Mouse (Mus musculus) liver, embryonic 11.5 days (tissue): ENCODE measurements at regions not wholly inside any gene's neighbourhood (a gene's known extent, or its start where the extent isn't known, plus 50 kb on each side); places are given as distances from the start of the nearest gene placed in this dataset.
"Not testable (repeated sequence)": the region's sequence is repeated elsewhere in the genome, so short reads cannot be mapped to it uniquely, and the experiment has no call there.

Source experiments
- ATAC-seq: fragments of 200-750 bp; cut with Nextera tagmentation; replicated peaks from 2 replicates; pipeline ENCODE4 v1.8.0; 2017; ENCODE audit warnings: moderate number of reproducible peaks, mild to moderate bottlenecking, moderate TSS enrichment, moderate library complexity; ENCODE audit not compliant: low FRiP score
- DNase-seq: peaks from one replicate; pipeline ENCODE4 v3.0.0-alpha.2; 2017; ENCODE audit warnings: low spot score
- H3K27ac ChIP-seq: fragments of 300-500 bp; sonication (generic); 2 replicates; pipeline ENCODE4 v1.5.1; 2014; ENCODE audit warnings: mild to moderate bottlenecking, low read depth, low read length, control low read depth
- H3K27me3 ChIP-seq: fragments of 300-500 bp; sonication (generic); replicated peaks from 2 replicates; pipeline ENCODE4 v1.6.1; 2014; ENCODE audit warnings: low read length, mixed read lengths; ENCODE audit not compliant: control insufficient read depth, insufficient read depth
- H3K36me3 ChIP-seq: fragments of 300-500 bp; sonication (generic); 2 replicates; pipeline ENCODE4 v1.6.1; 2014; ENCODE audit warnings: mild to moderate bottlenecking, low read length, moderate library complexity, mixed read lengths; ENCODE audit not compliant: control insufficient read depth, insufficient read depth
- H3K4me1 ChIP-seq: fragments of 300-500 bp; sonication (generic); replicated peaks from 2 replicates; pipeline ENCODE4 v1.6.1; 2014; ENCODE audit warnings: low read length, mixed read lengths; ENCODE audit not compliant: control insufficient read depth, insufficient read depth
- H3K4me2 ChIP-seq: fragments of 300-500 bp; sonication (generic); 2 replicates; pipeline ENCODE4 v1.6.1; 2014; ENCODE audit warnings: mild to moderate bottlenecking, control low read depth, moderate library complexity
- H3K4me3 ChIP-seq: fragments of 300-500 bp; sonication (generic); 2 replicates; pipeline ENCODE4 v1.5.1; 2014; ENCODE audit warnings: low read depth, low read length, control low read depth
- H3K9ac ChIP-seq: fragments of 300-500 bp; sonication (generic); 2 replicates; pipeline ENCODE4 v1.6.1; 2014; ENCODE audit warnings: low read depth, low read length, control low read depth
- H3K9me3 ChIP-seq: fragments of 300-500 bp; sonication (generic); 2 replicates; pipeline ENCODE4 v1.6.1; 2016; ENCODE audit warnings: low read length, inconsistent platforms, mixed read lengths; ENCODE audit not compliant: control insufficient read depth
- WGBS: fragments of 180-500 bp; shearing (Covaris S2); extraction: QIAGEN DNeasy Blood & Tissue Kit; methylation state at CpG from one replicate; pipeline ENCODE4 v1.1.7; 2014; 5-methylcytosine and 5-hydroxymethylcytosine counted together

GRCm38 (mm10) chr8:114001674-114002073, 131.7 kb upstream of the Nudt7 start:
- no peak overlapping the region for H3K27ac ChIP-seq
- H3K4me1 ChIP-seq = no peaks in the 10 kb centered on the region
- DNase-seq (no peak), ATAC-seq (no peak)
- no peaks in the 10 kb centered on the region for H3K27me3 ChIP-seq
- H3K36me3 ChIP-seq = no peaks in the 10 kb centered on the region
- no peak overlapping the region for H3K4me2 ChIP-seq
- H3K9me3 ChIP-seq = no peaks in the 10 kb centered on the region
- WGBS = 75% methylated on average over 2 of the region's 2 CpGs
- no peak overlapping the region for H3K4me3 ChIP-seq
- no peak overlapping the region for H3K9ac ChIP-seq

DNA sequence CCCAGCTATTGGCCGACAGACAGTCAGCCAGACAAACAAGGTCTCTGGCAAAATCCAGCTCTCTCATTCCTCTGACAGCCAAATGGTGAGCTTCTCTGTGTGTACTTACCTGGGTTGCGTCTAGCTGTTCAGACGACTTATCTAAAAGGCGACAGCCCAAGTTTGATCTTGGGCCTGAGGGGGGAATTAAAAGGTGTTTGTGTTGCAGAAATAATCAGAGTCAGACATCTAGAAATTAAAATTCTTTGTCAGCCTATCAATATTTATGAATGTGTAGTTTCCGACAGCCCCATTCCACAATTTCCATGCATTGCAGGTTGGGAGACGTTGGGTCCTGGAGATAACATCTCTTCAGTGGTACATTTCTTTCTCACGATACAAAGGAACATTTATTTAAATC, 128.9 kb upstream of the Nudt7 start:
- no peak overlapping the region for H3K9ac ChIP-seq
- no peak overlapping the region for H3K27ac ChIP-seq
- no peaks in the 10 kb centered on the region for H3K9me3 ChIP-seq
- ATAC-seq (no peak), DNase-seq (no peak)
- H3K4me2 ChIP-seq = no peak overlapping the region
- WGBS = 76% methylated on average over 7 of the region's 7 CpGs
- no peaks in the 10 kb centered on the region for H3K36me3 ChIP-seq
- H3K4me1 ChIP-seq = no peaks in the 10 kb centered on the region
- no peaks in the 10 kb centered on the region for H3K27me3 ChIP-seq
- H3K4me3 ChIP-seq = no peak overlapping the region

DNA sequence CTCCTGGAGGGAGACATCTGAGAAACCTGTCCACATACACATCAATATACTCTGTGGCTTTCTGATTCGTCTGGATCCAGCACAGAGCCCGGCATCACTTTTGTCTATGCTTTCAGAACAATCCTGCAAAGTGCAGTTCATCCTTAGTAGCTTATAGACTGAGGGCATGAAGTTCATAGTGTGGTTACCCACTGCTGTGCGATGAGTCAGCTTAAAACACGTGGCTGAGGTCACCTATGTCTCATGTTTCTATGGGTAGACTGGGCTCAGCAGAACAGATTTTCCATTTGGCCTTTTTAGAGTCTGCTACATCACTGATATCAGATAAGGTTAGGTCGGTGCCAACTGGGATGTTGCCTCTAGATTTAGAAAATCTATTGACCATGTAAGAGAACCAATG, 126.8 kb upstream of the Nudt7 start:
- Histone ChIP-seq H3K27me3 (no peaks in the 10 kb centered on the region), H3K4me2 (no peak overlapping the region), H3K9ac (no peak overlapping the region), H3K4me1 (no peaks in the 10 kb centered on the region), H3K4me3 (no peak overlapping the region), H3K36me3 (no peaks in the 10 kb centered on the region), H3K9me3 (no peaks in the 10 kb centered on the region), H3K27ac (no peak overlapping the region)
- 77% methylated on average over 5 of the region's 5 CpGs for WGBS
- ATAC-seq (no peak), DNase-seq (no peak)

DNA sequence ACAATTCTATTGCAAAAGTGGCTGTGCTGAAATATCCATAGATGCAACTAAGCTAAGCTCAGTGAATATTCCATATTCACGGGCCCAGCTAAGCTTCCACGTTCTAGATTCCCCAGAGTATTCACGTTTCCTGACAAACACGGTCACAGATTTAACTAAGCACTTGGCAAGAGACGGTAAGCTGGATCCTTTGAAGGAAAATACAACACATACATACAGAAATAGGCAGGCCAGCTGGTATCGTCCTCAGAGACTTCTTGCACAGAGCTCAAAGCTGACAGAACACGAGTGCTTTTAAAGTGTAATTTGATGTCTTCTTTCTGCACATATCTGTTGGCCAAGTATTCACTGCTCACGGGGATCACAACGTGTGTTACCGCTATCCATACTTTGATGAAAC, 126.3 kb upstream of the Nudt7 start:
- no peaks in the 10 kb centered on the region for H3K9me3 ChIP-seq
- H3K4me3 ChIP-seq = no peak overlapping the region
- H3K4me1 ChIP-seq = no peaks in the 10 kb centered on the region
- ATAC-seq (no peak), DNase-seq (no peak)
- no peaks in the 10 kb centered on the region for H3K36me3 ChIP-seq
- no peak overlapping the region for H3K9ac ChIP-seq
- H3K27ac ChIP-seq = no peak overlapping the region
- no peaks in the 10 kb centered on the region for H3K27me3 ChIP-seq
- H3K4me2 ChIP-seq = no peak overlapping the region
- 86% methylated on average over 10 of the region's 10 CpGs for WGBS

GRCm38 (mm10) chr8:114018364-114018763, 115.0 kb upstream of the Nudt7 start:
- H3K27me3 ChIP-seq = no peaks in the 10 kb centered on the region
- no peaks in the 10 kb centered on the region for H3K4me1 ChIP-seq
- no peak for DNase-seq
- no peaks in the 10 kb centered on the region for H3K36me3 ChIP-seq
- WGBS = 52% methylated on average over 5 of the region's 5 CpGs
- no peak overlapping the region for H3K4me3 ChIP-seq
- no peak for ATAC-seq
- H3K27ac ChIP-seq = no peak overlapping the region
- no peak overlapping the region for H3K4me2 ChIP-seq
- H3K9ac ChIP-seq = no peak overlapping the region
- no peaks in the 10 kb centered on the region for H3K9me3 ChIP-seq

- H3K27ac ChIP-seq, DNase-seq: not testable (repeated sequence)
Measured at GRCm38 (mm10) chr8:114030141-114030540, 103.2 kb upstream of the Nudt7 start.

DNA sequence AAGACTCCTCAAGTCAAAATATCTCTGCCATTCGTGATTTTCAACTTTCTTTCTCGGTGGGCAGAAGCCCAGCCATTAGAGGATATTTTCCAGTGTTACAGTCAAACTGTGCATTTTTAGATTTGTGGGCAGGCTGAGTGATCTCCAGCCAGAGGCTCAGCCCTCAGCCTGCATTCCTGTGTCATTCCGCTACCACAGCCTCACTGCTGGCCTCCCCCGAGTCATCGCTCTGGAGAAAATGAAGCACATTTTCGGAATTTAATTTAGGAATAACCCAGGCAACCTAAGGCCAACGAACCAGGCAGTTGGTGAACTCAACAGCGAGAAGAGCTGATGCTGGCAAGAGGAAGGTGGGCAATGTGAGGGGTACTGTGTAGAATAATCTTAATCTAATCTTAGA, 80.9 kb upstream of the Nudt7 start:
- DNase-seq = no peak
- no peaks in the 10 kb centered on the region for H3K4me1 ChIP-seq
- no peaks in the 10 kb centered on the region for H3K9me3 ChIP-seq
- no peaks in the 10 kb centered on the region for H3K36me3 ChIP-seq
- 75% methylated on average over 8 of the region's 8 CpGs for WGBS
- no peak overlapping the region for H3K4me2 ChIP-seq
- ATAC-seq = no peak
- H3K9ac ChIP-seq = no peak overlapping the region
- no peak overlapping the region for H3K4me3 ChIP-seq
- H3K27me3 ChIP-seq = no peaks in the 10 kb centered on the region
- H3K27ac ChIP-seq = no peak overlapping the region

More at GRCm38 (mm10) chr8:114030141-114030540, 103.2 kb upstream of the Nudt7 start:
- H3K4me3 ChIP-seq, H3K27me3 ChIP-seq, H3K4me2 ChIP-seq, H3K4me1 ChIP-seq, H3K9me3 ChIP-seq, H3K36me3 ChIP-seq, H3K9ac ChIP-seq, ATAC-seq: not testable (repeated sequence)
- WGBS = 88% methylated on average over 9 of the region's 9 CpGs

- Histone ChIP-seq H3K4me3 (no peak overlapping the region), H3K9me3 (no peaks in the 10 kb centered on the region), H3K9ac (no peak overlapping the region), H3K4me2 (no peak overlapping the region), H3K36me3 (no peaks in the 10 kb centered on the region), H3K27me3 (no peaks in the 10 kb centered on the region), H3K27ac (no peak overlapping the region), H3K4me1 (no peaks in the 10 kb centered on the region)
- DNase-seq (no peak), ATAC-seq (no peak)
Measured at GRCm38 (mm10) chr8:114063566-114063965, 69.8 kb upstream of the Nudt7 start.

DNA sequence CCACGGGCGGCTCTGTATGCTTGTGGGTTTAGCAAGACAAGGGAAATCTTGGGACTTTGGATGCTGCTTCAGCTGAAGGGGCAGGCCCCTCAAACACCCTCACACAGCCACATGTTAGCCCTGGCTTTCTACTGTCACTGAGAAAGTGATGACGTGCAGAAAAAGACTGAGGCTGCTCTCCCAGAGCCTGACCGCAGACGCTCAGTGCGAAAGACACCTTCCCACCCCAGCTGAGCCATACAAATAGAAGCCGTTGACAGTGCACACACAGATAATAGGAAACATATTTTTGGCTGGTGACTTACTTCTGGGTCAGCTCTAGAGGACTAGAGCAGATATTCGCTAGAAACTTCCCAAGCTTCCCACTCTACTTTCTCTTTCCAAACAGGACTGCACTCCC, 61.0 kb upstream of the Nudt7 start:
- no peak overlapping the region for H3K9ac ChIP-seq
- ATAC-seq (no peak), DNase-seq (no peak)
- no peak overlapping the region for H3K4me3 ChIP-seq
- no peaks in the 10 kb centered on the region for H3K9me3 ChIP-seq
- no peaks in the 10 kb centered on the region for H3K4me1 ChIP-seq
- no peaks in the 10 kb centered on the region for H3K27me3 ChIP-seq
- H3K27ac ChIP-seq = no peak overlapping the region
- 83% methylated on average over 8 of the region's 8 CpGs for WGBS
- no peak overlapping the region for H3K4me2 ChIP-seq
- no peaks in the 10 kb centered on the region for H3K36me3 ChIP-seq
